Mouse (Mus musculus) small intestine, adult 2 months (tissue): Measurements from ENCODE around the gene Foxc2. TPM values are rescaled to one million over a fixed set of nuclear protein-coding genes. Genes with fewer than 3 reads are reported as not detected.

ENCODE experiments used
- H3K27ac ChIP-seq: fragments of 200-500 bp; 2 replicates; pipeline ENCODE4 v1.5.1; 2012; ENCODE audit warnings: low read depth, low read length, control low read depth, inconsistent platforms; ENCODE audit not compliant: insufficient read depth
- H3K27me3 ChIP-seq: fragments of 200-500 bp; 2 replicates; pipeline ENCODE4 v1.6.1; 2012; ENCODE audit warnings: mild to moderate bottlenecking, moderate library complexity, low read length, inconsistent platforms; ENCODE audit not compliant: control insufficient read depth, insufficient read depth
- H3K36me3 ChIP-seq: fragments of 200-500 bp; 2 replicates; pipeline ENCODE4 v1.6.1; 2012; ENCODE audit warnings: mild to moderate bottlenecking, low read length, control low read depth, inconsistent platforms; ENCODE audit not compliant: control insufficient read depth, insufficient read depth
- H3K4me1 ChIP-seq: fragments of 200-500 bp; 2 replicates; pipeline ENCODE4 v1.6.1; 2012; ENCODE audit warnings: low read length, inconsistent platforms, mixed read lengths; ENCODE audit not compliant: control insufficient read depth, insufficient read depth, insufficient read length
- H3K4me3 ChIP-seq: fragments of 200-500 bp; 2 replicates; pipeline ENCODE4 v1.5.1; 2012; ENCODE audit warnings: low read depth, mild to moderate bottlenecking, control low read depth, inconsistent platforms, low read length, moderate library complexity
- CTCF ChIP-seq: fragments of 200-500 bp; IDR thresholded peaks from 2 replicates; pipeline ENCODE4 v1.5.1; 2012; ENCODE audit warnings: low read depth, mild to moderate bottlenecking, control low read depth, inconsistent platforms, low read length, moderate library complexity, mixed read lengths; ENCODE audit not compliant: insufficient replicate concordance, insufficient read length; ENCODE audit errors: extremely low read depth
- POLR2A ChIP-seq: fragments of 200-500 bp; IDR thresholded peaks from 2 replicates; pipeline ENCODE4 v1.6.1; 2012; ENCODE audit warnings: low read depth, mild to moderate bottlenecking, control low read depth, inconsistent platforms, low read length, moderate library complexity
- whole genome bisulfite sequencing: fragments of 180-500 bp; shearing (Covaris S2); methylation state at CpG from one replicate; pipeline ENCODE4 v1.1.7; 2018; 5-methylcytosine and 5-hydroxymethylcytosine counted together
- polyA plus RNA-seq: library from polyadenylated mRNA; depleted of rRNA; stranded (reverse); fragments of >200 nt; gene quantifications from 2 replicates; pipeline ENCODE4 v1.2.3, GENCODE M21; 2012; rRNA removed

The Foxc2 gene
- polyA plus RNA-seq, 1 experiment: 0.53 TPM

DNA sequence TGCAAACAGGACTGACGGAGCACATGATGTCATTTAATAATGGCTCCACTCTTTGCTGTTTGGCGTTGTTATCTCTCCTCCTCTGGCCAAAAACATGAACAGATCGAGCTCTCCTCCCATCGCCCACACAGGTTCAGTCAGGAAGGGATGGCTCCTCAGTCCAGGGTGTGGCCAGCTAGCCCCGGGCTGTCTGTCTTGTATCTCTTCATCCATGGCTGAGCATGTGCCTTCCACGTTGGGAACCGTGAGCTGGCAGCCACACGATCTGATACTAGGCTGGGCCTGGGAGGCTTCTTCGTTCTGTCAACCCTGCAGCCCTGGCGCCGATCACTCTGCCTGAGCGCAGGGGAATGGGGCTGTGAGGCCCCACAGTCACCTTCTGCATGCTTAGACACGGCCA, 42.8 kb downstream of the Foxc2 start:
- Histone ChIP-seq H3K4me3 (no peak overlapping the region), H3K27me3 (no peaks in the 10 kb centered on the region), H3K36me3 (no peaks in the 10 kb centered on the region), H3K27ac (no peak overlapping the region), H3K4me1 (no peaks in the 10 kb centered on the region)
- 58% methylated on average over 13 of the region's 13 CpGs for WGBS
- TF ChIP-seq POLR2A: no peak
- TF ChIP-seq CTCF: no peak

DNA sequence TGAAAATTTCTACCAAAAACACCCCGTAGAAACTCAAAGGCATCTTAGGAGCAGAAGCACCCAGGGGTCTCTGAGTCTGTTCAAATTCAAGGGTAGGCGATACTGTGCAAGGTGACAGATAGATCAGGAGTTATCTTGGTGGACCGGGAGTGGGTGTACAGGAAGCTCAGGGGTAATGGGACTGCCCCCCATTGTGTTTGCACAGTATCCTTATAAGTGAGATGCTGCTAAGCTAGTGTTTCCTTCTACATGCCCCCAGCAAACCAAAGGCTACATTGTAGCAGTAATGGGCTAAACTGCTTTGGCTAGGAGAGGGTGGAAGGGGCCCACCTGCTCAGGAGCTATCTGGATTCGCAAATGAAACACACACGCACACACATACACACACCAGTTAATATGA, 45.5 kb downstream of the Foxc2 start:
- H3K27me3 ChIP-seq: no peaks in the 10 kb centered on the region
- TF ChIP-seq POLR2A (no peak), CTCF (no peak)
- no peaks in the 10 kb centered on the region for H3K4me1 ChIP-seq
- no peak overlapping the region for H3K4me3 ChIP-seq
- no peak overlapping the region for H3K27ac ChIP-seq
- no peaks in the 10 kb centered on the region for H3K36me3 ChIP-seq
- 89% methylated on average over 5 of the region's 5 CpGs for WGBS

DNA sequence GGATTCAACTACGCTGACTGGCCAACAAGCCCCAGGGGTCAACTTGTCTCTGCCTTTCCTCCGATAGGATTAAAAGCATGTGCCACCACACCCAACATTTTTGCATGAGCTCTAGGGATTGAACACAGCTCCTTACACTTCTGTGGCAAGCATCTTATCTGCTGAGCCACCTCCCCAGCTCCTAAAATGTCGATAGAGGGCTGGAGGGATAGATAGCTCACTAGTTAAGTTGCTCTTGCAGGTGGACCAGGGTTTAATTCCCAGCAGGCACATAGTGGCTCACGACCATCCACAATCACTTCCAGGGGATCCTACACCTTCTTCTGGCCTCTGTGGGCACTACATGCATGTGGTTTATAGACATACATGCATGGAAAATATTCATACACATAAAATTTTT, 46.4 kb downstream of the Foxc2 start:
- WGBS: 77% methylated on average over 4 of the region's 4 CpGs
- no peaks in the 10 kb centered on the region for H3K4me1 ChIP-seq
- no peaks in the 10 kb centered on the region for H3K36me3 ChIP-seq
- no peak overlapping the region for H3K27ac ChIP-seq
- H3K27me3 ChIP-seq: no peaks in the 10 kb centered on the region
- H3K4me3 ChIP-seq: no peak overlapping the region
- TF ChIP-seq CTCF (no peak), POLR2A (no peak)

DNA sequence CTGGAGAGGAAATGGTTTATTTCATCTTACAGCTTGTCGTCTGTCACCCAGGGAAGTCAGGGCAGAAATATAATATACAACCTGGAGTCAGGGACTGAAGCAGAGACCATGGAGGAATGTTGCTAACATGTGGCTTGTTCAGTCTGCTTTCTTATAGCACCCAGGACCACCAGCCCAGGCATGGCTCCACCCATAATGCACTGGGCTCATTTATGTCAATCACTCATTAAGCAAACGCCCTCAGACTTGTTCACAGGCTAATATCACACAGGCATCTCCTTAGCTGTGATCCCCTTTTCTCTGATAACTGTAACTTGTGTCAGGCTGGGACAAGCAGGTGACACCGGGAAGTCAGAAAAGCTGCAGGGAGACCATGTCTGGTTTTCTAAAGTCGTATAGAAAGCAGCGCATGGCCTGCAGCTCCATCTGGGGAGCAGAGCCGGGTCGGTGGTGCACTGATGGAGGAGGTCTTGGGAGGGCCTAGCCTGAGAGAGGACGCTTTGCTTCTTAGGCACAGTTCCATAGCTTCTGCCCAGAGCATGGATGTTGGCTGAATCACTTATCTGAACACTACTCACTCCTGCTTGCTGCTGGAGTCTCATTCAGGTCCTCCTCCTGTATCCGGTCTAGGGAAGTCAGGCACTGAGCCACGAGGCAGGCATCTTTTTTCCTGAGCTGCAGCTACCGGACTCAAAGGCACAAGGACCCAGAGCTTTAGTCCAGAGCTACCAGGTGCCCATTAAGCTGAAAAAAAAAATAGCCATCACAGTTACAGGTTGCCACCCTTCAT, 47.1 kb downstream of the Foxc2 start:
- H3K27ac ChIP-seq: no peak overlapping the region
- H3K36me3 ChIP-seq: no peaks in the 10 kb centered on the region
- H3K4me1 ChIP-seq: no peaks in the 10 kb centered on the region
- no peak overlapping the region for H3K4me3 ChIP-seq
- TF ChIP-seq CTCF: no peak
- WGBS: 76% methylated on average over 11 of the region's 11 CpGs
- no peaks in the 10 kb centered on the region for H3K27me3 ChIP-seq

DNA sequence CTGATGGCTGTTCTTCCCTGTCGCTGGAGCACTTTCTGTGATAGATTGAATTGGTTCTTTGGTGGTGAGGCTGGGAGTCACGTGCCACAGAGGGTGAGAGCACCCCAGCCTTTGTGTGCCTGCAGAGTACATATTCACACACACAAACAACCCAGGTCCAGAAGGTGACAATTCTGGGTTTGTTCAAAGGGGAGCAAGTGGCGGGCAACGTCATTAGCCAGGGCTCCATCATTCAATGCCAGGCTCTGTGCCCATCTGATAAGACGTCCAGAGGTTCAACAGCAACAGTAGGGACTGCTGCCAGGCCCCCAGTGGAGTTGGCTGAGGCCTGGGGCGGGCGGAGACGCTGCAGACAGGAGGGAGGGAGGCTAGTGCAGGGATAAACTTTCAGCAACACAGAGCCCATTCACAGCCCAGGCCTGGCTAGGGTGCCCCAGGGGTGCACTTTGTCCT, 48.1 kb downstream of the Foxc2 start:
- H3K27me3 ChIP-seq: no peaks in the 10 kb centered on the region
- no peak overlapping the region for H3K27ac ChIP-seq
- WGBS: 15% methylated on average over 8 of the region's 8 CpGs

DNA sequence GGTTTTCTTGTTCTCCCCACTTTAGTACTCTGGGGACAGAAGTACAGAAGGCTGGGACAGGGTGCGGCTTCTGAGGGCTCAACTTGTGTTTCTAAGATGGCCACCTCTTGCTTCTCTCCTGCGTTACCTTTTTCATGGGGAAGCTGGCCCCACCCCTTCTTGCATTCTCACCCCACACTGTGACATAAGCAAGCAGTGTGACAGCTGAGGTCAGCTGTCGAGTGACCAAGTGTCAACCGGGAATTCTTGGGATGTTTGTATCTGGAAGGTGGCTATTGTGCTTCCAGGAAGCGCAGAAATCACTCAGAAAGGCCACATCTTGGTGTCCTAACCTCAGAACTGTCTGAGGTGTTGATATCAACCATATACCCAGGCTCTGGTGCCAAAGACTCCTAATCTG, 52.1 kb downstream of the Foxc2 start:
- 62% methylated on average over 5 of the region's 5 CpGs for WGBS
- H3K36me3 ChIP-seq: no peaks in the 10 kb centered on the region
- TF ChIP-seq CTCF (no peak), POLR2A (no peak)
- H3K27me3 ChIP-seq: no peaks in the 10 kb centered on the region
- no peaks in the 10 kb centered on the region for H3K4me1 ChIP-seq
- no peak overlapping the region for H3K4me3 ChIP-seq
- no peak overlapping the region for H3K27ac ChIP-seq

More for the DNA sequence above, 48.1 kb downstream of the Foxc2 start:
- Histone ChIP-seq H3K4me1 (no peaks in the 10 kb centered on the region), H3K36me3 (no peaks in the 10 kb centered on the region), H3K4me3 (no peak overlapping the region)
- no peak for TF ChIP-seq CTCF
- no peak for TF ChIP-seq POLR2A

Other genes starting within 250 kb of the Foxc2 start
- 28.2 and 49.6 TPM in 2 replicates for gene Foxf1, start 31.8 kb upstream of the Foxc2 start, polyA plus RNA-seq
- gene Mthfsd, start 7.8 kb upstream of the Foxc2 start, polyA plus RNA-seq: 22.6 and 23.4 TPM in 2 replicates
- 3.0 and 7.9 TPM in 2 replicates for gene Foxl1, start 11.8 kb downstream of the Foxc2 start, polyA plus RNA-seq